Mouse (Mus musculus): ENCODE measurements around the gene Cyp8b1. TPM values are rescaled to one million over a fixed set of nuclear protein-coding genes. Genes with fewer than 3 reads are reported as not detected.

Cyp8b1 gene
- polyA plus RNA-seq, 1 experiment from 2014 or later = not detected

DNA sequence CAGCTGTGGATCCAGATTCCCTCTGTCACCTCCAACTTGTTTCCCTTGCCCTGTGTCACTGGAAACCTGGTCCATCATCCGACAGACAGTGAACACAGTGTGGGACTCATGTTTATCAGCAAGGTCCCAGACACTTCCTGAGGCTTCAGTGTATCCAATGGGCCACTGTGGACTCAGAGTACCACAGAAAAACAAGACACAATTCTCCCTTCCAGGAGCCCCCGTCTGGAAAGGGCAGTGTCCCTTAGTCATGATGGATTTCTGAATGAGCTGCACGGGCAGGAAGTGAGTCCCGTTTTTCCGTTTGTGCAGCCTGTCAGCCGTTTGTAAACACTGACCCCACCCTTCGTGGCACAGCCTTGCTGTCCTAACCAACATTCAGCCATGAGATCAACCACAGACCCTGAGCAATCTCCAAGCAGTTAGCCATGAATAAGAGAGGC, 34.1 kb downstream of the Cyp8b1 start:
- peaks cover 6% of the 10 kb centered on the region; the same call in 1 of the 2 replicates for H3K4me1 ChIP-seq
- H3K9ac ChIP-seq = no peak overlapping the region
- H3K36me3 ChIP-seq = no peaks in the 10 kb centered on the region
- no peak overlapping the region for H3K4me3 ChIP-seq
- no peak for ATAC-seq (ENCODE audit: insufficient number of reproducible peaks, low FRiP score, low TSS enrichment, low read depth)
- 61% methylated on average over 7 of the region's 7 CpGs for WGBS
- H3K4me2 ChIP-seq = no peak overlapping the region
- H3K27me3 ChIP-seq = no peaks in the 10 kb centered on the region
- no peaks in the 10 kb centered on the region for H3K9me3 ChIP-seq
- H3K27ac ChIP-seq = no peak overlapping the region

DNA sequence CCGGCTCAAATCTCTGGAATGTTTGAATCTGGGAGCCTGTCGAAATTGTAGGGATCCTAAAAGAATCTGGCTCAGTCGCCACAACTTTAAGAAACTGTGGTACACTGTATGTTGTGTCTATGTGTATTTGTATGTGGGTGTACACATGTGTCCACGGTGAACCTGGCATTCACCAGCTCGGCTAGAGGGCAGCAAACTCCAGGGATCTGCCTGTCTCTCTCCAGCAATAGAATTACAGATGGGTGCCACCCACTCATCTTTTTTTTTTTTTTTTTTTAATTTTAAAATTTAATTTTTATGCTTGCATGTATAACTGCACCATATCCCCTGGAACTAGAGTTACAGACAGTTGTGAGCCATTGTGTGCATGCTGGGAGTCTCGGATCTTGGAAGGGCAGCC, 34.8 kb downstream of the Cyp8b1 start:
- WGBS = 70% methylated on average over 6 of the region's 6 CpGs
- Histone ChIP-seq H3K4me3 (no peak overlapping the region), H3K27ac (no peak overlapping the region), H3K36me3 (no peaks in the 10 kb centered on the region), H3K9ac (no peak overlapping the region), H3K9me3 (no peaks in the 10 kb centered on the region), H3K4me2 (no peak overlapping the region), H3K27me3 (no peaks in the 10 kb centered on the region), H3K4me1 (peaks cover 6% of the 10 kb centered on the region; the same call in 1 of the 2 replicates)
- ATAC-seq (ENCODE audit: insufficient number of reproducible peaks, low FRiP score, low TSS enrichment, low read depth) = no peak

DNA sequence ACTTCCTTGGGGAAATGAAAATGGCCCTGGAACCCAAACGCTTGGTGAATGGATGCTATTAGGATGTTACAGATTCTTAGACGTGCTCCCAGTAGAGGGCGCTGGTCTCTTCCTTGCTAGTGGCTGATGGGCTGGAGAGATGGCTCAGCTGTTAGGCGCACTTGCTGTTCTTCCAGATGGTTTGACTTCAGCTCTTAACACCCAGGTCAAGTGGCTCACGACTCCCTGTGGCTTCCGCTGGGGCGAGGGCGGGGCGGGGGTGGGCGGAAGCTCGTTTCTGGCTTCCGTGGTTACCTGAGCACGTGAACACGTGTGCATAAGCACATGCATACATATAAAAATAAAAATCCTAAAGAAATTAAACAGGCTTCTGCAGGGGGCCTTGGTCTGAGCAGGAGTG, 35.3 kb downstream of the Cyp8b1 start:
- Histone ChIP-seq H3K9me3 (no peaks in the 10 kb centered on the region), H3K27ac (no peak overlapping the region), H3K27me3 (no peaks in the 10 kb centered on the region), H3K36me3 (no peaks in the 10 kb centered on the region), H3K9ac (no peak overlapping the region), H3K4me2 (0 out of 2 replicates have a peak overlapping the region, but pooled peaks have one; percentile 0), H3K4me1 (peaks cover 6% of the 10 kb centered on the region; the same call in 1 of the 2 replicates), H3K4me3 (no peak overlapping the region)
- WGBS = 21% methylated on average over 14 of the region's 14 CpGs
- no peak for ATAC-seq (ENCODE audit: insufficient number of reproducible peaks, low FRiP score, low TSS enrichment, low read depth)

DNA sequence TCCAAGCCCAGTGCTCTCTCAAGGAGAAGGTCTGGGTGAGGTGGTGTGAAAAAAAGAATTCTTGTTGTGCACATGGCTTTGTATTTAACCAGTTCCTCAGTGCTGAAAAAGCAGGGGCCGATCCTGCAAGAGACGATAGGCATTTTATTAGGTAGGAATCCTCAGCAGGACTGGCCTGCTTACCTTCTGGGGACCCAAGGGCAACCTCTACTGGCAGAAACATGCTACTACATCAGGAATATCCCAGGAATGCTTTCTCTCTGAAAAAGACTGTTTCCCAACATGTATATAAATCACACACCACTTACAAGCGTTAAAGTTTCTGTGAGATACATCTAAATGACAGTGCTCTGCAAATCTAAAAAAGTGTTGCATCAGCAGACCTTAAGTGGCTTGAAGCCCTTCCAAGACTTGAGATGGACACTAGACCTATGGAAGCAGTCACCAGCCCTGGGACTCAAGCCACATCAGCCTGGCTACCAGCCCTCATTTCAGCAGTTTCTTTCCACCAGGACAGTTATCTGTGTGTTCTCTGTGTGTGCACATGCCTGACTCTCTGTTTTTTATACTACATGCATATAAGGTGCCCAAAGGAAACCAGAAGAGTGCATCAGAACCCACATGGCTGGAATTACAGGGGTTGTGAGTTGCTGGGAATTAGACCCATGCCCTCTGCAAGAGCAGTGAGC, 38.9 kb downstream of the Cyp8b1 start:
- H3K9ac ChIP-seq = no peak overlapping the region

DNA sequence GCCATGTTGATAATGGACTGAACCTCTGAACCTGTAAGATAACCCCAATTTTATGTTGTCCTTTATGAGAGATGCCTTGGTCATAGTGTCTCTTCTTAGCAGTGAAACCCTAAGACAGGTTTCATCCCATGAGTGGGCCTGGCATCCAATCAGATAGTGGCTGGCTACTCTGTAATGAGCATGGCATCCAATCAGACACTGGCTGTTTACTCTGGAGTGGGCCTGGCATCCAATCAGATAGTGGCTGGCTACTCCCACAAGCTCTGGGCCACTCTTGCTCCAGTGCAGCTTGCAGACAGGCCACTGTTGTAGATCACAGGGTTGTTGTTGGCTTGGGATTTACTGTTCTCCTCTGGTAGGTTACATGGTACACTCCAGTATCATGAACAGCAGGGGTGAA, 42.5 kb downstream of the Cyp8b1 start:
- ATAC-seq (ENCODE audit: insufficient number of reproducible peaks, low FRiP score, low TSS enrichment, low read depth) = no peak
- no peaks in the 10 kb centered on the region for H3K4me1 ChIP-seq
- no peak overlapping the region for H3K27ac ChIP-seq
- no peaks in the 10 kb centered on the region for H3K36me3 ChIP-seq
- no peaks in the 10 kb centered on the region for H3K9me3 ChIP-seq
- H3K4me3 ChIP-seq = no peak overlapping the region
- no peak overlapping the region for H3K9ac ChIP-seq
- H3K27me3 ChIP-seq = no peaks in the 10 kb centered on the region
- no peak overlapping the region for H3K4me2 ChIP-seq

More for the DNA sequence above, 38.9 kb downstream of the Cyp8b1 start:
- no peak for ATAC-seq (ENCODE audit: insufficient number of reproducible peaks, low FRiP score, low TSS enrichment, low read depth)
- Histone ChIP-seq H3K4me3 (no peak overlapping the region), H3K4me1 (peaks cover 6% of the 10 kb centered on the region; the same call in 1 of the 2 replicates), H3K27ac (no peak overlapping the region), H3K27me3 (no peaks in the 10 kb centered on the region), H3K4me2 (no peak overlapping the region), H3K9me3 (no peaks in the 10 kb centered on the region), H3K36me3 (no peaks in the 10 kb centered on the region)
- WGBS = 7% methylated on average over 3 of the region's 3 CpGs

DNA sequence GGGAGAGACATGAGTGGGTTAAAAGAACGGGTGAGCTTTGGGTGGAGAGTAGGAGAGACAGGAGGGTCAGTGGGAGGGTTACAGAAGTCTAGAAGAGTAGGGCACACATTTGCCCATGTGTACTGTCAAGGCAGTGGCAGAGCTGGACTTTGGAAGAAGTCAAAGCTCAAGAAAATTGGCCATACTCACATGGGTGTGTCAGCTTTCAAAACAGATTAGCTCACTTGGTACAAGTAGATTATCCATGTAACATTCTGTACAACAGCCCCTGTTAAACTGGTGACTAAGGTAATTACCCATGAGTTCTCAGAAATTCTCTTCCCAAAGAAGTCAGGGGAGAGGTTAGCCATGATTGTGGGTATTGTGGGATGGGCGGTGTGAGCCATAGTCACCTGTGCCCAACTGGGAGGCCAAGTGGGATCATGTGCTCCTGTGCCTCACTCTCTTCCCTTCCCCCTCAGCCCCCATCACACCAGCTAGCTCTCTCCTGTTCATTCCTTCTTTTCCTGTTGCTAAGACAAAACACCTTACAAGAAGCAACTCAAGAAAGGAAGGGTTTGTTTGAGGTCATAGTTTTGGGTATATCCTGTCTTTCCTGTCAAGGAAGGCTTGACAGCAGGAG, 43.9 kb downstream of the Cyp8b1 start:
- Histone ChIP-seq H3K4me3 (no peak overlapping the region), H3K9ac (no peak overlapping the region), H3K4me2 (no peak overlapping the region), H3K4me1 (no peaks in the 10 kb centered on the region), H3K27ac (no peak overlapping the region), H3K9me3 (no peaks in the 10 kb centered on the region), H3K36me3 (no peaks in the 10 kb centered on the region), H3K27me3 (no peaks in the 10 kb centered on the region)
- WGBS = 78% methylated on average over 2 of the region's 2 CpGs
- no peak for ATAC-seq (ENCODE audit: insufficient number of reproducible peaks, low FRiP score, low TSS enrichment, low read depth)

DNA sequence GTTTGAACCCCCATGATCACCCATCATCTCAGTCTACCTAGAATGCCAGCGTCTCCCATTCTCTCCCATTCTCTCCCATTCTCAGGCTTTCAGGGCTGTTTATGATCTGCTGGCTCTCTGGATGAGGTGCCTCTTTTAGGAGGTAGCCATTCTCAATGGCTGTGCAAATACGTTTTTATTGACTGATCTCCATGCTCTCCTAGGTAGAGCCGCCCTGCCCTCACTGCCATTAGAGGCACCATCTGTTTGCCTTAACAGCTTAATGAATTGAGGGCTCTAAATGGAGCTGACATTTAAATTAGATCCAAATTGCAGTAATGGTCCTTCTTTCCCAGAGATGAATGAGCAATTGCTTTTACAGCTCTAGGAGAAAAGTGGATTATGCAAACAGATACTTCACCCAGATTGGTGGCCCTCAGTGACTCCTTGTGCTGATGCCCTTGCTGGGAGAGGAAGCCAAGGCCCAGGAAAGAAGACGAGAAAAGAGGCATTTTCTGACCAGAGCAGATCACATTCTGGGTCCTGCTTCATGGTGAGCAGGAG, 46.1 kb downstream of the Cyp8b1 start:
- Histone ChIP-seq H3K9ac (no peak overlapping the region), H3K27me3 (no peaks in the 10 kb centered on the region), H3K9me3 (no peaks in the 10 kb centered on the region), H3K27ac (no peak overlapping the region), H3K36me3 (no peaks in the 10 kb centered on the region), H3K4me3 (no peak overlapping the region), H3K4me2 (no peak overlapping the region), H3K4me1 (no peaks in the 10 kb centered on the region)
- no peak for ATAC-seq (ENCODE audit: insufficient number of reproducible peaks, low FRiP score, low TSS enrichment, low read depth)
- WGBS = 26% methylated on average over 4 of the region's 4 CpGs

DNA sequence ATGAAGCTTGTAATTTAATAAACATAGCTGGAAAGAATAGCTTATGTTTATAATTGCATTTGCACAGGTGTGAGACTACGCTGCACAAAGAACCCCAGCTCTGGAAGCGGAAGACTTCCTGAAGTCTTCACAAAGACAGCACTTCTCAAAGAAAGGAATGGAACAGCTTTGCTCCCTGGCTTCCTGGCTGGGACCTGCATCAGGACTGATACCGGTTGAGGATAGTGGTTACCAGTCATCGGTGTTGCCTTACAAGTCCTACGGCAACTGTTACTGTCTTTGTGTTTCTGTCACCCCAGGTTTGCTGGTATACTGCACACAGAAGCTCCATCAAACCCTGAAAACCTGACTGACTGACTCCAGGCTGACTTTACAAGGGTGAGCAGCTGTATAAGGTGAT, 46.7 kb downstream of the Cyp8b1 start:
- no peaks in the 10 kb centered on the region for H3K9me3 ChIP-seq
- H3K4me2 ChIP-seq = no peak overlapping the region
- no peaks in the 10 kb centered on the region for H3K36me3 ChIP-seq
- no peak overlapping the region for H3K4me3 ChIP-seq
- no peaks in the 10 kb centered on the region for H3K4me1 ChIP-seq
- ATAC-seq (ENCODE audit: insufficient number of reproducible peaks, low FRiP score, low TSS enrichment, low read depth) = no peak
- H3K27ac ChIP-seq = no peak overlapping the region
- H3K9ac ChIP-seq = no peak overlapping the region
- no peaks in the 10 kb centered on the region for H3K27me3 ChIP-seq
- WGBS = 83% methylated on average over 5 of the region's 5 CpGs

DNA sequence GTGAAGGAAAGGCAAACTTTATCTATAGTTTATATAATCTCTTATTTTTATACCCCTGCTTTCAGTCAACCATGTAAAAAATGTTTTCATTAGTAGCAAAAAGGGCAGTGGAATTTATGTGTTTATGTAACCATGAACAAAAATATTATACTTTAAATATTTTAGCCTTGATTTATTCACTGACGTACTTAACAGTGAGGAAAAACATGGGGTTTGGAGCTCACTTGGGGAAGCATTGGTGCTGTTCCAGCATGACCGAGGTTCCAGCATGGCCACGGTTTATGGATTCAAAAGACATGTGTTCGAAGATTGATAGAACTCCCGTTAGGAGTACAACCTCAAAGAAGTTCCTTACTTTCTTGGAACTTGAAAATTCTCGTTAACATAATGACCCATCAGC, 47.9 kb downstream of the Cyp8b1 start:
- WGBS = 66% methylated on average over 6 of the region's 6 CpGs
- ATAC-seq (ENCODE audit: insufficient number of reproducible peaks, low FRiP score, low TSS enrichment, low read depth) = no peak
- H3K36me3 ChIP-seq = no peaks in the 10 kb centered on the region
- H3K4me2 ChIP-seq = no peak overlapping the region
- no peak overlapping the region for H3K4me3 ChIP-seq
- H3K9ac ChIP-seq = no peak overlapping the region
- H3K4me1 ChIP-seq = no peaks in the 10 kb centered on the region
- H3K27me3 ChIP-seq = no peaks in the 10 kb centered on the region
- H3K9me3 ChIP-seq = no peaks in the 10 kb centered on the region
- no peak overlapping the region for H3K27ac ChIP-seq

DNA sequence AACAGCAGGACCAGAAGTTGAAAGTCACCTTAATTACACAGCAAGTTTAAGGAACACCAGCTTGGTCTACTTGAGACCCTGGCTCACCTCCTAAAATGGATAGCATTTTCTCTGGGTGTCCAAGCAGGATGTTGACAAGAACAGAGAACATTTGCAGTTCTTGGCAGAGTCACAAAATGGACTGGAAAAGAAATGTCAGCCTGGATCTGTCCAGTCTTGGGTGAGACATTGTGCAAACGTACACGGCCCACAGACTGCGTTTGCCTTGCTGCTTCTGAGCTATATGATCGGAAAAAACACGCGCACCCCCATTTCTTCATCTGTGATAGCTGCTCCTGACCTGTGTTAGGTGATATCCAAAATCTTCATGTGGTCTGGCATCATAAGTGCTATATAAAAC, 48.5 kb downstream of the Cyp8b1 start:
- no peak for ATAC-seq (ENCODE audit: insufficient number of reproducible peaks, low FRiP score, low TSS enrichment, low read depth)
- no peaks in the 10 kb centered on the region for H3K4me1 ChIP-seq
- H3K27ac ChIP-seq = no peak overlapping the region
- H3K27me3 ChIP-seq = no peaks in the 10 kb centered on the region
- no peak overlapping the region for H3K4me3 ChIP-seq
- no peaks in the 10 kb centered on the region for H3K9me3 ChIP-seq
- no peak overlapping the region for H3K9ac ChIP-seq
- 80% methylated on average over 6 of the region's 6 CpGs for WGBS
- no peak overlapping the region for H3K4me2 ChIP-seq
- H3K36me3 ChIP-seq = no peaks in the 10 kb centered on the region

DNA sequence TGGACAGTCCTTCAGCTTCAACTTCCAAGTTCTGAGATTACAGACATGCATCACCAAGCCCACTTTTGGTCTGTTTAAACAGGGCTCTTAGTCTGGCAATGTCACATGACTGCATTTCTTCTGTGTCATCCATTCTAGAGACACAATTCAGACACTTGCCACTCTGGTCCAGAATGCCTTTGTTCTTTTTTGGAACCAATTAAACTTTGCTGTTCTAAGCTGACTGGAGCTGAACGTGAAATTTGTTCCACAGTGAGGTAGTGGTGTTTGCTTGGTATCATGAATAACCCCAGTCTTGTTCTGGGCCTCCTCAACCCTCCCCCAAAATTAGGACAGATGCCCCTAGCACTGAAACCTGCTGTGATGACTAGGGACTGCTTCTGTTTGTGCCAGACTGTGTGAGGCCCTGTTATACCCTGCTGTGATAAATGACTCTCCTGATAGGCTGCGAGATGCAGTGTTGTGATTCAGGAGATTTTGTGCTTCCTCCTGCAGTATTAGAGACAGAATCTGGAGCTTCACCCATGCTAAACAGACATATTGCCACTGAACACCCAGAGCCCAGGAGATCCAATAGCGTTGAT, 50.6 kb downstream of the Cyp8b1 start:
- no peaks in the 10 kb centered on the region for H3K36me3 ChIP-seq
- no peaks in the 10 kb centered on the region for H3K27me3 ChIP-seq
- H3K9me3 ChIP-seq = no peaks in the 10 kb centered on the region
- H3K27ac ChIP-seq = no peak overlapping the region
- no peak for ATAC-seq (ENCODE audit: insufficient number of reproducible peaks, low FRiP score, low TSS enrichment, low read depth)
- WGBS = 45% methylated on average over 3 of the region's 3 CpGs
- H3K4me2 ChIP-seq = no peak overlapping the region
- no peaks in the 10 kb centered on the region for H3K4me1 ChIP-seq
- no peak overlapping the region for H3K4me3 ChIP-seq
- H3K9ac ChIP-seq = no peak overlapping the region

DNA sequence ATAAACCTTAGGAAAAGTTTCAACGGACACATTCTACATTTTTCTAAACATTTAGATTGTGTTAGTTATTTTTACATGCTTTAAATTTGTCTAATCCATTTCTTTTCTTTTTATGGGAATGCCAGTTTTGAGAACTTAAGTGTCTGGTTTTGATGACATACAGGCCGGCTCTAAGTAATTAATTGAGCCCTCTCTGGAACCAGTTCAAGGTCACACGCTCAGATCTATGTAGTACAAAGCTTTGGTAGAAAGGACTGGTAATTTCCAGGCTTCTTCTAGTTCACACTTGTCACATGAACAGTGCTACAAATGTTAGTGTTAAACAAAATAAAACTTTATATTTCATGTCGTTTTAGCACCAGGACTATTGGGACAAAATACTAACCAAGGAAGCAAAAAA, 51.3 kb downstream of the Cyp8b1 start:
- Histone ChIP-seq H3K4me1 (no peaks in the 10 kb centered on the region), H3K27ac (no peak overlapping the region), H3K9me3 (no peaks in the 10 kb centered on the region), H3K9ac (no peak overlapping the region), H3K27me3 (no peaks in the 10 kb centered on the region), H3K4me3 (no peak overlapping the region), H3K36me3 (no peaks in the 10 kb centered on the region), H3K4me2 (no peak overlapping the region)
- WGBS = 54% methylated on average over 4 of the region's 4 CpGs
- no peak for ATAC-seq (ENCODE audit: insufficient number of reproducible peaks, low FRiP score, low TSS enrichment, low read depth)
